Mouse (Mus musculus): Measurements from ENCODE around the gene Maz. TPM values are rescaled to one million over a fixed set of nuclear protein-coding genes. Genes with fewer than 3 reads are reported as not detected.
A peak's percentile ranks its signal among the peaks of the same experiment; 100 is the strongest.

Gene Maz
- polyA plus RNA-seq, 1 experiment from 2014 or later, result 68.8 TPM

DNA sequence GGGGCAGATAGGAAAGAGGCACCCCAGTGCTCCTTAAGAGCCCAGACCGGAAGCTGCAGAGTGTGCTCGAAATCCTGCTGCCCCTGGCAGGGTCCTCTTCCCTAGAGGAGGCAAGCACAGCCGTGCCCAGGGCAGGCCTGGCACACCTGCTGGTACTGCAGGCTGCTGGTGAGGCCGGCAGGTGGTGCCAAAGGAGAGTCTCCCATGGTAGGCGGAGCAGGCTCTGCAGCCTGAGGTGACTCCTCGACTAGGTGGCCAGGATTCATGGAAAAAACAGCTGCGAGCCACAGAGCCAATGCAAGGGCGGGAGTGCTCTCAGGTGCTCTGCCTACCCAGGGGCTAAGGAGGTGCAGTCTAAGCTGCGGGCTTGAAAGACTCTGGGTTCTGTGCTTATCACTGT lies 40.5 kb downstream of the Maz start:
- no peaks in the 10 kb centered on the region for H3K27me3 ChIP-seq (replicated peaks)
- H3K36me3 ChIP-seq, result peaks cover 3% of the 10 kb centered on the region; the same call in 1 of the 2 replicates
- peaks cover 3% of the 10 kb centered on the region; the same call in 1 of the 2 replicates for H3K4me1 ChIP-seq (replicated peaks)
- no peak overlapping the region for H3K9ac ChIP-seq
- H3K4me3 ChIP-seq (replicated peaks), result no peak overlapping the region
- no peaks in the 10 kb centered on the region for H3K9me3 ChIP-seq
- H3K4me2 ChIP-seq (replicated peaks), result no peak overlapping the region
- H3K27ac ChIP-seq, result no peak overlapping the region
- WGBS, result 46% methylated on average over 9 of the region's 9 CpGs
- ATAC-seq, result peak; percentile 74

DNA sequence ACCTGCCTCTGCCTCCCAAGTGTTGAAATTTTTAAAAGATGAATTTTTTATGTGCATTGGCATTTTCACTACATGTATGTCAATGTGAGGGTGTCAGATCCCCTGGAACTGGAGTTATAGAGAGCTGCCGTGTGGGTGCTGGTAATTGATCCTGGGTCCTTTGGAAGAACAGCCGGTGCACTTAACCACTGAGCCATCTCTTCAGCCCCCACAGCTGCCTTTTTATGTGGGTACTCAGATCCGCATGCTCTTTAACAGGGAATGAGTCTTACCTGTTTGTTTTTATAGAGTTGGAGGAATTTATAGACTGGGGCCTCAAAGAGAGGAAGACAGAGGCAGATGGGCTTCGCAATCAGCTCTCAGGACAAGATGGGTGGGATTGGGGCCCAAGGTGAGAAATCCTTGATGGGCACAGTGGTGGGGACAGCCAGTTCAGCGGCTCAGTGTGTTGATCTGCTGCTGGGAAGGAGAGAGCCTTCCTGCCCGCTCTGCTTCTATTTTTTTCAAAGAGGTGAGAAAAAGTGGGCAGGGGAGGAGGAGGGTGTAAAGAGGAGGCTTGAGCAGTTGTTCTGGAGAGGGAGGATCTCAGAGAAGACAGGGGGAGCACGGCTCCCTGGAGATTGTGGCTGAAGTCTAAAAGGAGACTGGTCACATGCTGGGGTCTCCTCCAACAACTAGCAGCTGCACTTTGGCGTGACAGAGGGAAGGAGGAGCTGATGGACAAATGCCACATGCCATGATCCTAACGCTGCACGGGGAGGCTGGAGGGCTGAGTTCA lies 42.0 kb downstream of the Maz start:
- H3K9me3 ChIP-seq, result no peaks in the 10 kb centered on the region
- H3K4me1 ChIP-seq (replicated peaks), result peaks cover 3% of the 10 kb centered on the region; the same call in 1 of the 2 replicates
- H3K9ac ChIP-seq, result no peak overlapping the region
- H3K27me3 ChIP-seq (replicated peaks), result no peaks in the 10 kb centered on the region
- ATAC-seq, result no peak
- no peak overlapping the region for H3K27ac ChIP-seq
- H3K4me2 ChIP-seq (replicated peaks), result no peak overlapping the region
- no peak overlapping the region for H3K4me3 ChIP-seq (replicated peaks)
- H3K36me3 ChIP-seq, result peaks cover 12% of the 10 kb centered on the region; the same call in 1 of the 2 replicates
- 44% methylated on average over 10 of the region's 10 CpGs for WGBS

DNA sequence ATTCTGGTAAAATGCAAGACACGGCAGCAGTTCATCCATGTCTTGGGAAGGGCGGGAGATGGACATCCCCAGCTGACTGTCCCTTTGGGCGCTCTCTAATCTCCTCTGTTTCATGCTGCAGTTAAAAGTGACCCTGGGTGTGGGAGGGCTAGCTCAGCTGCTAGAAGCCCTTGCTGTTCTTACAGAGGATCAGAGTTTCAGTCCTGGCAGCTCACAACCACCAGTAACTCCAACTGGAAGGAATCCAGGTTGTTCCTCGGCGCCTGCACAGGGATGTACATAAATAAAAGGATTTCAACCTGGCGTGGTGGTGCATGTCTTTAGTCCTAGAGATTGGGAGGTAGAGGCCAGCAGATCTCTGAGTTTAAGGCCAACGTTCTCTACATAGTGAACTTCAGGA lies 43.7 kb downstream of the Maz start:
- Histone ChIP-seq H3K4me3 (replicated peaks) (no peak overlapping the region), H3K9me3 (no peaks in the 10 kb centered on the region), H3K9ac (no peak overlapping the region), H3K4me1 (replicated peaks) (peaks cover 3% of the 10 kb centered on the region; the same call in 1 of the 2 replicates), H3K27me3 (replicated peaks) (no peaks in the 10 kb centered on the region), H3K36me3 (peaks cover 23% of the 10 kb centered on the region), H3K27ac (no peak overlapping the region), H3K4me2 (replicated peaks) (no peak overlapping the region)
- no peak for ATAC-seq
- WGBS, result 77% methylated on average over 7 of the region's 7 CpGs

DNA sequence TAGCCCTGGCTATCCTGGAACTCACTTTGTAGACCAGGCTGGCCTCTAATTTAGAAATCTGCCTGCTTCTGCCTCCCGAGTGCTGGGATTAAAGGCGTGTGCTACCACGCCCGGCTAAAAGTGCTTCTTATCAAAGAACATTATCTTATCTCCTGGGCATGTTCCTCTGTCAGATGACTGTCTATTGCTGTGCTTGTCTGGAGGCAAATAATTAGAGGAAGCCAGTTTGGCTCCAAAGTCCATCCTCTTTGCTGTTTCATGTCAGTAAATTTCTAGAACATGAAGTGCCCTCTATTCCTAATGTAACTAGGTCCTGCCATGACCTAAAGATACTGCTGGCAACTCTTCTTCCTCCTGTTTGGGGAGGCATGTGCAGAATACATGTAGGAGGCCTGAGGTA lies 44.8 kb downstream of the Maz start:
- Histone ChIP-seq H3K9ac (no peak overlapping the region), H3K36me3 (peaks cover 26% of the 10 kb centered on the region), H3K27me3 (replicated peaks) (no peaks in the 10 kb centered on the region), H3K4me1 (replicated peaks) (peaks cover 3% of the 10 kb centered on the region; the same call in 1 of the 2 replicates), H3K9me3 (no peaks in the 10 kb centered on the region), H3K4me2 (replicated peaks) (0 out of 2 replicates have a peak overlapping the region, but pooled peaks have one; percentile 10), H3K27ac (no peak overlapping the region), H3K4me3 (replicated peaks) (no peak overlapping the region)
- ATAC-seq, result no peak
- WGBS, result 68% methylated on average over 4 of the region's 4 CpGs

DNA sequence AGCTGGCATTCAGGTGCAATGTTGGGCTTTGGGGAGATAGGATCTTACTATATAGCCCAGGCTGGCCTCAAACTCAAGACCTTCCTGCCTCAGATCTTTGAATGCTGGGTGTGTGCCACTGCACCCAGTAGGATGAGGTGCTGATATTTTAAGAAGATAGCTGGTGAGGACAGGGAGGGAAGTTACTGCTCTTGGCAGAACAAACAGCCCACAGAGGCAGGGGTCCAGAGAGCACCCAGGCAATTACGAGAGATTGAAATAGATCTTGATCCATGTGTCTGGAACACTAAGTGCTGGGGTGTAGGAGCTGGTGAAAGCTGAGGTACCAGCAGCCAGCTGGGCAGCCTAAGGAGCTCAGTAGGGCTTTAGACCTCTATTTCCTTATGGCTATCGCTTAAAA lies 45.2 kb downstream of the Maz start:
- Histone ChIP-seq H3K27ac (no peak overlapping the region), H3K36me3 (peaks cover 26% of the 10 kb centered on the region), H3K27me3 (replicated peaks) (no peaks in the 10 kb centered on the region), H3K9ac (no peak overlapping the region), H3K9me3 (no peaks in the 10 kb centered on the region), H3K4me1 (replicated peaks) (peaks cover 3% of the 10 kb centered on the region; the same call in 1 of the 2 replicates), H3K4me2 (replicated peaks) (no peak overlapping the region), H3K4me3 (replicated peaks) (no peak overlapping the region)
- no peak for ATAC-seq
- WGBS, result 93% methylated on average over 2 of the region's 2 CpGs

DNA sequence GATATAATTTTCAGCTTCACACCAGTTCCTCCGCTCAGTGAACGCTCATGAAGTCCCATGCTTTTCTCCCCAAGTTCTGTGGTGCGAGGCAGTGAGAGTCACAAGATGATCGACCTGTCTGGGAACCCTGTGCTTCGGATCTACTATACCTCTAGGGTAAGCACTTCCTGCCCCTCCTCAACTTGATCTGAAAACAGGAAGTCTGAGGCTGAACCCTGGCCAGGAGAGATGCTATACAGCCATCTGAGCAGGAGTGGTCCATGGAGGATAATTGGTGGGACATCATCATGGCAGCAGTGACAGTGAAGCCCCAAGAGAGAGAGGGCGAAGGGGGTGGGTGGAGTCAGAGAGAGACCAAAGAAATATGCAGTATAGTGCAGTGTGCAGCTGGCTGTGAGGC lies 48.0 kb downstream of the Maz start:
- peaks cover 26% of the 10 kb centered on the region for H3K36me3 ChIP-seq
- H3K4me2 ChIP-seq (replicated peaks), result no peak overlapping the region
- H3K9ac ChIP-seq, result no peak overlapping the region
- ATAC-seq, result no peak
- H3K9me3 ChIP-seq, result no peaks in the 10 kb centered on the region
- 92% methylated on average over 6 of the region's 6 CpGs for WGBS
- peaks cover 8% of the 10 kb centered on the region for H3K4me1 ChIP-seq (replicated peaks)
- H3K27ac ChIP-seq, result no peak overlapping the region
- no peaks in the 10 kb centered on the region for H3K27me3 ChIP-seq (replicated peaks)
- H3K4me3 ChIP-seq (replicated peaks), result no peak overlapping the region

DNA sequence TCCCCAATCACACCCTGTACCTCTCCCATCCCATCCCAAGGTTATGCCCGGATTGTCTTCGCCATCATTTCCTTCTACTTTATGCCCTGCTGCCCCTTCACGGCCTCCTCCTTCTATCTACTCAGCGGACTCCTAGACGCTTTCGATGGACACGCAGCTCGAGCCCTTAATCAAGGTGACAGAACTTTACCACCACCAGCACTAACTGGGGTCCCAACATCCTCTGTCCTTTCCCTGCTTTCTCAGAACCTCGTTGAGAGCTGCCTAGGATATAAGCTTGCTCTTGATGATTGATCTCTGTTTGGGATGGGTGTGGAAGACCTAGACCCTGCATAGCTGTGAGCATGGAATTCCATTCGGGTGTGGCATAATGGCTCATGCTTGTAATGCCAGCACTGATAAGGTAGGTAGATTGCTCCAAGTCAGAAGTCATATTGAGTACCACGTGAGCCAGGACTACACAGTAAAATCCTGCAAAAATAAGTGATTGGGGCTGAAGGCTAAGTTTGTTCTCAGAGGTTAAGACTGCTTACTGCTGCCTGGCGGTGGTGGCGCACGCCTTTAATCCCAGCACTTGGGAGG lies 49.9 kb downstream of the Maz start:
- peak overlapping the region; percentile 89 for H3K9ac ChIP-seq
- H3K4me3 ChIP-seq (replicated peaks), result peak overlapping the region; percentile 73
- H3K4me2 ChIP-seq (replicated peaks), result peak overlapping the region; percentile 72
- no peaks in the 10 kb centered on the region for H3K9me3 ChIP-seq
- H3K36me3 ChIP-seq, result peaks cover 26% of the 10 kb centered on the region
- H3K27ac ChIP-seq, result peak overlapping the region; percentile 96
- no peaks in the 10 kb centered on the region for H3K27me3 ChIP-seq (replicated peaks)
- WGBS, result 20% methylated on average over 14 of the region's 14 CpGs
- ATAC-seq, result peak; percentile 67
- H3K4me1 ChIP-seq (replicated peaks), result peaks cover 6% of the 10 kb centered on the region

DNA sequence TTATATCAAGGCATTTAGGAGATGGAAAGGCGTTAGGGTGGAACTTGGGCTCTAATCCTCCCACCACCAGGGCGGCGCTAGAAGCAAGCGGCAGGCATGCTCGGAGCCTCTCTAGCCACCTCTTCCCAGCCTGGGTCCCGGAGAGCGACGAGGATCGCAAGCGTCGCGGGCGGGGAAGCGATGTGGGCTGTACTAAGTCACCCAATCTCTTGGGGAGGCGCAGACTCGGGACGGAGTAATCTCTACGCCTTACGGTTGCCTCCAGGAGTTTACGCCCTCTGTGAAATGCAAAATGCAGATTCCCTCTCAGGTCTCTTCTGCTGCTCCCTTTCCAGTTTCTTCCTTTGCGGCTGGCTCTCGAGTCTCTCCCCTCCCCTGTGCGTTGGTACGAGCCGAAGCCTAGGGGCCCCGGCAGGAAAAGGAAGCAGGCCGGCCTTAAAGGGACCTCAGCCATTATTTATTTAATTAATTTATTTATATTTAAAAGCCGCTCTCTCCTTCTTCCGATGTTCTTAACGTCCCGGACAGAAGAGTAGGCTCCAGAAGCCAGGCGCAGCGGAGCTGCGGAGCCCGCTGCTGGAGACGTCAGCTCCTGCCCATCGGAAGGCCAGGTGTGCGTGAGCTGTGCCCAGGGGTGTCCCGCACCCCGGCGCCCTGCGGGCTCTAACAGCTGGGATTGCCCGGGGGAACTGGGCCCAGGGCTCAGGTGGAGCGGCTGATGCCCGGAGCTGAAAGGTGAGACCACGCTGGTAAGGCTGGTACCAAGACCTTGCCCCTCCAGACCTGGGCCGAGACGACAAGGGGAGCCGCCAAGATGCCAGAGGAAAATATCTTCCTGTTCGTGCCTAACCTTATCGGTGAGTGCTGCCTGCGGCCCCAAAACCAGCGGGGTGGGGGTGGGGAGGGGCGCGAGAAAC lies 50.6 kb downstream of the Maz start, which contains the start of gene Cdiptos:
Gene Cdiptos, minus strand, starts transcription at position 149 of the 917 bp plus-strand sequence.
- Histone ChIP-seq H3K4me1 (replicated peaks) (peaks cover 6% of the 10 kb centered on the region), H3K4me3 (replicated peaks) (peak within 1 kb of the TSS; percentile 73), H3K4me2 (replicated peaks) (peak within 1 kb of the TSS; percentile 72), H3K9ac (peak within 1 kb of the TSS; percentile 89), H3K36me3 (peaks cover 21% of the 10 kb centered on the region), H3K27ac (peak within 1 kb of the TSS; percentile 96), H3K27me3 (replicated peaks) (no peaks in the 10 kb centered on the region), H3K9me3 (no peaks in the 10 kb centered on the region)
- peak; percentile 94 for ATAC-seq
- WGBS, result under 1% methylated on average over 55 of the region's 55 CpGs

DNA sequence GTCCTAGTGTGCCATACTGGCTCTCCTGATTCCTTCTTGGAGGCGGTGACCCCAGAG lies 51.1 kb downstream of the Maz start, which contains the start of gene Cdipt:
Gene Cdipt, plus strand, starts transcription at position 22 of the 57 bp plus-strand sequence.
- WGBS, result 5% methylated on average over 1 of the region's 1 CpGs
- peak within 1 kb of the TSS; percentile 73 for H3K4me3 ChIP-seq (replicated peaks)
- H3K9me3 ChIP-seq, result no peaks in the 10 kb centered on the region
- H3K9ac ChIP-seq, result peak within 1 kb of the TSS; percentile 89
- ATAC-seq, result no peak
- H3K27ac ChIP-seq, result peak within 1 kb of the TSS; percentile 96
- H3K4me2 ChIP-seq (replicated peaks), result peak within 1 kb of the TSS; percentile 72
- H3K27me3 ChIP-seq (replicated peaks), result no peaks in the 10 kb centered on the region
- peaks cover 18% of the 10 kb centered on the region for H3K36me3 ChIP-seq
- H3K4me1 ChIP-seq (replicated peaks), result peaks cover 6% of the 10 kb centered on the region

DNA sequence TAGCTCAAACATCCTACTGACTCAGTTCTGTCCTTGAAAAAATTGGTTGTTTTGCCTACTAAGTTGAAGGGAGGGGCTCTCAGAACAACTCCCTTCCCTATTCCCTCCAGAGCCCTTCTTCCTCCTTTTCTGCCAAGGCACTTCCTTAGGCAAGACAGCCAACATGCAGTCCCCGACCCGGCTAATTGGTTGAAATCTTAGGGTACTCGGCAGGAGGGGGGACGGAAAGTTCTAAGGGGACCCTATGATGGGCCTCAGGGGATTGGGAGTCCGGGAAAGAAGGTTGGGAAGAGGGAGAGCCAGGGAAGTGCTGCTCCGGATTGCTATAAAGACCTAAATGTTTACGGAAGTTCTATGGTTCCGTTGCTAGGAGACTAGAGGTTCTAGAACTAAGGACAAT lies 51.3 kb downstream of the Maz start:
- peak overlapping the region; percentile 73 for H3K4me3 ChIP-seq (replicated peaks)

More for the DNA sequence above, 51.3 kb downstream of the Maz start:
- Histone ChIP-seq H3K27ac (peak overlapping the region; percentile 96; the same call in 1 of the 2 replicates), H3K4me1 (replicated peaks) (peaks cover 6% of the 10 kb centered on the region), H3K9ac (0 out of 2 replicates have a peak overlapping the region, but pooled peaks have one; percentile 89), H3K36me3 (peaks cover 18% of the 10 kb centered on the region), H3K27me3 (replicated peaks) (no peaks in the 10 kb centered on the region), H3K4me2 (replicated peaks) (peak overlapping the region; percentile 72), H3K9me3 (no peaks in the 10 kb centered on the region)
- ATAC-seq, result peak; percentile 21; the same call in 1 of the 2 replicates
- WGBS, result 14% methylated on average over 8 of the region's 8 CpGs
